Mouse (Mus musculus) liver, postnatal 0 days (tissue): ENCODE results near the gene Btbd18. TPM values are rescaled to one million over a fixed set of nuclear protein-coding genes. Genes with fewer than 3 reads are reported as not detected.

Experiments used
- ATAC-seq: fragments of 200-750 bp; cut with Nextera tagmentation; 2 replicates; pipeline ENCODE4 v1.8.0; 2017; ENCODE audit warnings: mild to moderate bottlenecking, moderate library complexity
- DNase-seq: peaks from one replicate; pipeline ENCODE4 v3.0.0-alpha.2; 2016
- H3K27ac ChIP-seq: fragments of 300-500 bp; sonication (generic); 2 replicates; pipeline ENCODE4 v1.5.1; 2014; ENCODE audit warnings: antibody characterized with exemption, moderate library complexity, mild to moderate bottlenecking, low read depth
- H3K27me3 ChIP-seq: fragments of 300-500 bp; sonication (generic); 2 replicates; pipeline ENCODE4 v1.6.1; 2014; ENCODE audit warnings: low read length, control low read depth, mixed read lengths; ENCODE audit not compliant: insufficient read depth
- H3K36me3 ChIP-seq: fragments of 300-500 bp; sonication (generic); replicated peaks from 2 replicates; pipeline ENCODE4 v1.6.1; 2014; ENCODE audit warnings: mild to moderate bottlenecking, control low read depth, low read length, moderate library complexity, mixed read lengths; ENCODE audit not compliant: insufficient read depth
- H3K4me1 ChIP-seq: fragments of 300-500 bp; sonication (generic); 2 replicates; pipeline ENCODE4 v1.6.1; 2014; ENCODE audit warnings: antibody characterized with exemption, mild to moderate bottlenecking, control low read depth; ENCODE audit not compliant: insufficient read depth
- H3K4me2 ChIP-seq: fragments of 300-500 bp; sonication (generic); 2 replicates; pipeline ENCODE4 v1.6.1; 2014; ENCODE audit warnings: low read depth, mild to moderate bottlenecking, low read length, moderate library complexity, mixed read lengths
- H3K4me3 ChIP-seq: fragments of 300-500 bp; sonication (generic); 2 replicates; pipeline ENCODE4 v1.5.1; 2014; ENCODE audit warnings: low read depth, low read length
- H3K9ac ChIP-seq: fragments of 300-500 bp; sonication (generic); replicated peaks from 2 replicates; pipeline ENCODE4 v1.6.1; 2014; ENCODE audit warnings: mild to moderate bottlenecking, moderate library complexity
- H3K9me3 ChIP-seq: fragments of 300-500 bp; sonication (generic); 2 replicates; pipeline ENCODE4 v1.6.1; 2016; ENCODE audit warnings: mild to moderate bottlenecking, control low read depth, low read length, mixed read lengths
- CTCF ChIP-seq: sonication (generic); IDR thresholded peaks from 2 replicates; pipeline ENCODE4 v1.5.1; 2016; ENCODE audit warnings: antibody characterized with exemption, low read depth
- EP300 ChIP-seq: IDR thresholded peaks from 2 replicates; pipeline ENCODE4 v1.6.1; 2016; ENCODE audit warnings: antibody characterized with exemption, low read depth, mild to moderate bottlenecking
- WGBS: fragments of 180-500 bp; shearing (Covaris S2); extraction: QIAGEN DNeasy Blood & Tissue Kit; methylation state at CpG from one replicate; pipeline ENCODE4 v1.1.7; 2014; ENCODE audit not compliant: insufficient replicate concordance; 5-methylcytosine and 5-hydroxymethylcytosine counted together
- polyA plus RNA-seq: library from polyadenylated mRNA; unstranded; fragments of >200 nt; fragmentation: Nextera tagmentation; extraction: Ambion mirVana; gene quantifications from 2 replicates; pipeline ENCODE4 v1.2.1, GENCODE M21; 2015

Btbd18 gene
- not detected in 2 replicates for polyA plus RNA-seq

DNA sequence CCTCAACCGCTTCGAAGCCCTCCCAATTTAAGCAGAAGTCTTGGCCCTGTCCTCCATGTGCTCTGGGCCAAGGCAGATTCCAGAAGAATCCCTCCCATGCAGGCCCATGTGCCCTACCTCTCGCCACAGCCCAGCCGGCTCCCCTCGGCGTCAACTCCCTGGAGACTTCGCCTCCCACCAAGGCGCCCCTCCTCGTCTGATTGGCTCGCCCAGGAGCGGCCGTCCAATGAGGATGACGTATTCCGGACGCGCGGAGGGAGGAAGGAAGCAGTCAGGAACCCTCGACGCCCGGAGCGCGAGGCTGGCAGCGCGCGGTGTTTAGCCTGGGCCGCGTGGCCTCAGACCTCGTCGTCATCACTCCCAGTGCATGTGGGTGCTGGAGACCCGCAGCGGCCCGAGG is at the start of gene Btbd18:
Gene Btbd18, plus strand, starts transcription at position 274 of the 400 bp plus-strand sequence.
- no peak within 1 kb of the TSS for H3K9ac ChIP-seq
- ATAC-seq (no peak), DNase-seq (no peak)
- H3K4me2 ChIP-seq, result no peak within 1 kb of the TSS
- peak within 1 kb of the TSS; percentile 81 for H3K27ac ChIP-seq
- no peaks in the 10 kb centered on the region for H3K36me3 ChIP-seq
- no peaks in the 10 kb centered on the region for H3K27me3 ChIP-seq
- H3K4me3 ChIP-seq, result no peak within 1 kb of the TSS
- WGBS, result 91% methylated on average over 32 of the region's 32 CpGs
- TF ChIP-seq EP300 (no peak), CTCF (no peak)
- peaks cover 4% of the 10 kb centered on the region; the same call in 1 of the 2 replicates for H3K4me1 ChIP-seq
- no peaks in the 10 kb centered on the region; the same call in 1 of the 2 replicates for H3K9me3 ChIP-seq

DNA sequence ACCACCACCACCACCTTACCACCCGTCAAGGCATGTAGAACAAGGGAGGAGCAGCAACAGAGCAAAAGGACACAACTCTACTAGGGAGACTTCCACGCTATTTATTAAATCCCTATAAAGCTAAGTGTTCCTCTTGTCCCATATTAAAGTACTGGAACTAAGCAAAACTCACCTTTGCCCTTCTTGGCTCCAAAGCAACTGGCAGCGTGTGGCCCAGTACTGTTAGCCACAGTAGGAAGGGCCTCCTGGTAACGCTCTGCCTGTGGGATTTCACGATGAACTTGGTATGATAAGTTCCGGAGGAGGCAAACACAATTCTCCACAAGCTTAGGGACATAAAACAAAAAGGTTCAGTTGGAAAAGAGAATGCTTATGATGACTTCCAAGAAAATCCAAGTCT is 46.1 kb upstream of the Btbd18 start:
- Histone ChIP-seq H3K27ac (no peak overlapping the region), H3K36me3 (peaks cover 72% of the 10 kb centered on the region), H3K9ac (no peak overlapping the region), H3K4me1 (no peaks in the 10 kb centered on the region), H3K4me3 (no peak overlapping the region), H3K4me2 (no peak overlapping the region), H3K9me3 (no peaks in the 10 kb centered on the region), H3K27me3 (no peaks in the 10 kb centered on the region)
- TF ChIP-seq CTCF, result no peak
- TF ChIP-seq EP300, result no peak
- 91% methylated on average over 6 of the region's 6 CpGs for WGBS
- DNase-seq, result no peak
- no peak for ATAC-seq

- no peaks in the 10 kb centered on the region for H3K27me3 ChIP-seq
- H3K9ac ChIP-seq, result no peak overlapping the region
- DNase-seq, result peak; percentile 41
- peaks cover 5% of the 10 kb centered on the region for H3K4me1 ChIP-seq
- 44% methylated on average over 3 of the region's 3 CpGs for WGBS
- no peak overlapping the region for H3K4me3 ChIP-seq
- TF ChIP-seq EP300 (no peak), CTCF (peak; percentile 83)
- H3K4me2 ChIP-seq, result no peak overlapping the region
- H3K36me3 ChIP-seq, result peaks cover 42% of the 10 kb centered on the region
- no peak overlapping the region for H3K27ac ChIP-seq
- H3K9me3 ChIP-seq, result no peaks in the 10 kb centered on the region
- ATAC-seq, result peak; percentile 73
These were observed 41.0 kb upstream of the Btbd18 start for GRCm38 (mm10) chr2:84617637-84618515.

- no peaks in the 10 kb centered on the region for H3K27me3 ChIP-seq
- H3K27ac ChIP-seq, result peak overlapping the region; percentile 51
- ATAC-seq (no peak), DNase-seq (no peak)
- no peak overlapping the region for H3K4me3 ChIP-seq
- H3K4me1 ChIP-seq, result peaks cover 15% of the 10 kb centered on the region
- peaks cover 33% of the 10 kb centered on the region for H3K36me3 ChIP-seq
- 57% methylated on average over 2 of the region's 2 CpGs for WGBS
- H3K4me2 ChIP-seq, result no peak overlapping the region
- TF ChIP-seq EP300 (no peak), CTCF (no peak)
- no peak overlapping the region for H3K9ac ChIP-seq
- no peaks in the 10 kb centered on the region for H3K9me3 ChIP-seq
These were observed 40.0 kb upstream of the Btbd18 start for GRCm38 (mm10) chr2:84618914-84619313.

DNA sequence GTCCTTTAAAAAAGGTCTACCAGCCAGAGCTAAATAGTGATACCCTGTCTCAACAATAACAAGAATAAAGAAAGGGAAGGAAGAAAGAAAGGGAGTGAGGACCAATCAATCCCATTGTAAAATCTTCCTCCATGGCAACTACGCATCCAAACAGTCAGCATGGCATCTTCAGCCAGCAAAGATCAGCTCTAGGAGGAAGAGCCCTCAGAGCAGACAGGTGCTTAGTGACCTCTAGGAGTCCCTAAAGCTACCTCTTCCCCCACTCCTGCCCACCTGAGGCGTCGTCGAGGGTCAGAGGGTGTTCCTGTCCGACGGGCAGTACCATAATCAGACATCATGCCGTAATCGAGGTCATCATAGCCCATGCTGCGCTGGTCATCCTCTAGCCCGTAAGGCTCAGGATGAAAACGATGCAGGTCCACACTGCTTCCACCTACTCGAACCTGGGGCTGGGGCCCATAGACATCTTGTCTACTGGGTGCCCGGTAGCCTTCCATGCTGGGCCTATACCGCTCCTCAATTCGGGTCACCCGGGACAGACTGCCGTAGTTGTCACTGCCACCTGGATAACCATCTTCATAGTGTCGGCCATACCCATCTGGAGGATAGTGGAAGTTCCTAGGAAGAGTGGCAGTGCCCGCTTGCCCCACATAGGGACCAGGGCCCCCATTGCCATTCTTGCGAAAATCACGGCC is 39.1 kb upstream of the Btbd18 start:
- Histone ChIP-seq H3K36me3 (peaks cover 25% of the 10 kb centered on the region), H3K9me3 (no peaks in the 10 kb centered on the region), H3K9ac (no peak overlapping the region), H3K27ac (no peak overlapping the region; the same call in 1 of the 2 replicates), H3K4me2 (no peak overlapping the region), H3K4me1 (peaks cover 22% of the 10 kb centered on the region), H3K4me3 (no peak overlapping the region), H3K27me3 (no peaks in the 10 kb centered on the region)
- DNase-seq, result no peak
- no peak for TF ChIP-seq EP300
- TF ChIP-seq CTCF, result no peak
- 86% methylated on average over 21 of the region's 21 CpGs for WGBS
- no peak for ATAC-seq

- WGBS, result 57% methylated on average over 2 of the region's 2 CpGs
- H3K27me3 ChIP-seq, result no peaks in the 10 kb centered on the region
- ATAC-seq (no peak), DNase-seq (no peak)
- H3K4me2 ChIP-seq, result 0 out of 2 replicates have a peak overlapping the region, but pooled peaks have one; percentile 29
- H3K9ac ChIP-seq, result no peak overlapping the region
- peak overlapping the region; percentile 34; the same call in 1 of the 2 replicates for H3K27ac ChIP-seq
- H3K9me3 ChIP-seq, result no peaks in the 10 kb centered on the region
- H3K36me3 ChIP-seq, result peaks cover 9% of the 10 kb centered on the region
- H3K4me1 ChIP-seq, result peaks cover 38% of the 10 kb centered on the region
- TF ChIP-seq EP300 (no peak), CTCF (no peak)
- no peak overlapping the region for H3K4me3 ChIP-seq
These were observed 36.2 kb upstream of the Btbd18 start for GRCm38 (mm10) chr2:84622668-84623067.
